Mouse (Mus musculus): ENCODE results near the gene Olfr288.

DNA sequence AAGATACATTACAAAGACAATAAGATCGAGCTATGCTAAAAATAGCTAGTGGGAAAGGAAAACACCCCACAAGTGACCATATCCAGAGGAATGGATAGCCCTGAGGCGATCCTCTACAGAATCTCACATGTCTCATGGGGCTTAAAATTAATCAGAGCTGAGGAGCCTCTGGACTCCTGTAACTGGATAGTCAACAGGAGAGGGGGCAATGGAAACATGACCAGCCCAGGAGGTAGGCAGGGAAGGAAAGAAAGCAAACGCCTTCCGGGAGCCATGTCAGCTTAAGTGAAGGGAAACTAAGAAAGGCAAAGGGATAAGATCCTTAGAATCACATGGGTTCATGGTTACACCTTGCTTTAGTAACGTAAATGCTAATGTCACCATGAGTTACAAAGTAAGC lies 54.5 kb downstream of the Olfr288 start:
- TF ChIP-seq CTCF (IDR thresholded peaks at IDR 0.05; ENCODE audit: low read depth) (no peak), EP300 (IDR thresholded peaks at IDR 0.05; ENCODE audit: low read depth) (no peak)
